ENCODE assay signal across 8 mouse cellular contexts in genomic region chr19:42631541-42631961, GRCm38 (mm10). TPM values are rescaled to one million over a fixed set of nuclear protein-coding genes. Genes with fewer than 3 reads are reported as not detected.
A peak's percentile ranks its signal among the peaks of the same experiment; 100 is the strongest.
DNase-seq lines count a peak whose midpoint lies in the region; ATAC-seq lines count a peak whose summit lies in the region.

No protein-coding gene starts in this region.

- H3K9me3 ChIP-seq in forebrain, embryonic 13.5 days (replicated peaks), result no peaks in the 10 kb centered on the region
- H3K9me3 ChIP-seq in forebrain, embryonic 12.5 days, result no peaks in the 10 kb centered on the region
- no peaks in the 10 kb centered on the region for H3K9me3 ChIP-seq in embryonic facial prominence, embryonic 12.5 days

- H3K36me3 ChIP-seq in forebrain, embryonic 13.5 days (ENCODE audit: poor library complexity, severe bottlenecking), result no peaks in the 10 kb centered on the region
- H3K36me3 ChIP-seq in forebrain, embryonic 12.5 days (replicated peaks), result no peaks in the 10 kb centered on the region
- H3K36me3 ChIP-seq in embryonic facial prominence, embryonic 12.5 days, result no peaks in the 10 kb centered on the region

- WGBS in forebrain, embryonic 13.5 days, result 30% methylated on average over 8 of the region's 8 CpGs
- 33% methylated on average over 8 of the region's 8 CpGs for WGBS in forebrain, embryonic 12.5 days
- 19% methylated on average over 8 of the region's 8 CpGs for WGBS in embryonic facial prominence, embryonic 12.5 days

- DNase-seq in heart, postnatal 25 days (ENCODE audit: low spot score), result peak; percentile 46
- peak; percentile 9 for DNase-seq in liver
- peak; percentile 33 for DNase-seq in right cerebral cortex, postnatal 14 days
- DNase-seq in cerebellum, adult 18-20 months, result no peak

- intact Hi-C loops in heart, postnatal 25 days (cut with DNase I), result no loop called here

- H3K4me3 ChIP-seq in forebrain, embryonic 13.5 days, result no peak overlapping the region
- no peak overlapping the region for H3K4me3 ChIP-seq in forebrain, embryonic 12.5 days (replicated peaks)
- no peak overlapping the region for H3K4me3 ChIP-seq in embryonic facial prominence, embryonic 12.5 days

- peaks cover 9% of the 10 kb centered on the region; the same call in 1 of the 2 replicates for H3K4me1 ChIP-seq in forebrain, embryonic 13.5 days
- H3K4me1 ChIP-seq in forebrain, embryonic 12.5 days, result peaks cover 7% of the 10 kb centered on the region
- peaks cover 8% of the 10 kb centered on the region for H3K4me1 ChIP-seq in embryonic facial prominence, embryonic 12.5 days

- no peak overlapping the region for H3K9ac ChIP-seq in forebrain, embryonic 13.5 days
- no peak overlapping the region for H3K9ac ChIP-seq in forebrain, embryonic 12.5 days
- H3K9ac ChIP-seq in embryonic facial prominence, embryonic 12.5 days, result no peak overlapping the region

- H3K27ac ChIP-seq in forebrain, embryonic 13.5 days, result no peak overlapping the region
- no peak overlapping the region for H3K27ac ChIP-seq in forebrain, embryonic 12.5 days
- H3K27ac ChIP-seq in embryonic facial prominence, embryonic 12.5 days, result no peak overlapping the region

- H3K27me3 ChIP-seq in forebrain, embryonic 13.5 days, result no peaks in the 10 kb centered on the region
- H3K27me3 ChIP-seq in forebrain, embryonic 12.5 days, result peaks cover 5% of the 10 kb centered on the region; the same call in 1 of the 2 replicates
- H3K27me3 ChIP-seq in embryonic facial prominence, embryonic 12.5 days, result no peaks in the 10 kb centered on the region

- peak overlapping the region; percentile 22; the same call in 1 of the 2 replicates for H3K4me2 ChIP-seq in forebrain, embryonic 13.5 days
- no peak overlapping the region for H3K4me2 ChIP-seq in forebrain, embryonic 12.5 days
- peak overlapping the region; percentile 30 for H3K4me2 ChIP-seq in embryonic facial prominence, embryonic 12.5 days (replicated peaks)

- peak; percentile 24; the same call in 1 of the 2 replicates for ATAC-seq in forebrain, embryonic 13.5 days
- ATAC-seq in forebrain, embryonic 12.5 days (ENCODE audit: low FRiP score), result no peak
- ATAC-seq in embryonic facial prominence, embryonic 12.5 days (ENCODE audit: insufficient number of reproducible peaks, insufficient read depth, low FRiP score, low TSS enrichment), result no peak
- ATAC-seq in monocyte, adult 5-6 weeks (replicated peaks; ENCODE audit: insufficient number of reproducible peaks, low FRiP score, low TSS enrichment, poor library complexity, severe bottlenecking), result no peak

RNA-seq across cellular contexts. Expression of gene Loxl4, which starts 18.9 kb away (rescaled TPM):
- polyA plus RNA-seq in forebrain, embryonic 13.5 days (2015; fragmentation: Nextera tagmentation; extraction: Ambion mirVana), result 0.11 and 0.13 TPM in 2 replicates
- polyA plus RNA-seq in forebrain, embryonic 12.5 days (2016; fragmentation: Nextera tagmentation; extraction: Ambion mirVana), result 0.24 and 0.34 TPM in 2 replicates
- 0.42 and 0.55 TPM in 2 replicates for polyA plus RNA-seq in embryonic facial prominence, embryonic 12.5 days (2016; fragmentation: Nextera tagmentation; extraction: Ambion mirVana)
- total RNA-seq in heart, postnatal 25 days (2021), result 1 to 10 TPM; 1.2 to 1.3 TPM
- total RNA-seq in monocyte, adult 5-6 weeks (2017), result 0.11 TPM in 1 of 3 replicates, not detected in the others

Comparison
In these comparisons a context has a peak if more than half of its experiments do, and no peak if none do; other contexts are left out.
1. DNase-seq: peak in heart, postnatal 25 days (single experiment), liver (single experiment) and right cerebral cortex, postnatal 14 days (single experiment); none in cerebellum, adult 18-20 months (0 of 2).